Mouse (Mus musculus) spleen, postnatal 36 days (tissue): ENCODE measurements around the gene Tnpo1.
"Not testable (repeated sequence)": the region's sequence is repeated elsewhere in the genome, so short reads cannot be mapped to it uniquely, and the experiment has no call there.

Experiments
- DNase-seq, 2 experiments: peaks; one replicate each; pipeline ENCODE4 v3.0.0; 2022; ENCODE audit warnings: low spot score in 2 of 2, mixed read lengths in 1 of 2

Gene Tnpo1

GRCm38 (mm10) chr13:98890137-98890870, 35.9 kb downstream of the Tnpo1 start:
- DNase-seq: peak; percentile 54 to 59

GRCm38 (mm10) chr13:98889211-98889610, 37.0 kb downstream of the Tnpo1 start:
- DNase-seq: no peak

- no peak for DNase-seq
Measured at GRCm38 (mm10) chr13:98883774-98884173, 42.4 kb downstream of the Tnpo1 start.

DNA sequence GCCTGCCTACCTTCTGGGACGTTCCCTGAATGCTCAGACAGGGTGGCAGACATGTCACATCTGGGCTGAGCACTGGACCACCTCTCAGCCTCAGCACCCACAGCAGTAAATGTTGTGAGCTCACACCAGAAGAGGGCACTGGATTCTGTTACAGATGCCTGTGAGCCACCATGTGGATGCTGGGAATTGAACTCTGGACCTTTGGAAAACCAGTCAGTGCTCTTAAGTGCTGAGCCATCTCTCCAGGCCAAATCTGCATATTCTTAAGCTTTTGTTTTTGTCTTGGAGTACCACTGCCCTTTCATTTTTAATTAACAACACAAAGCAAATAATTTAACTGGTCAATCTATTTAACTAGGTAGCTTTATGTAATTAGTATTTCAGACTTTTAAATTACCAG, 44.2 kb downstream of the Tnpo1 start:
- DNase-seq: no peak

GRCm38 (mm10) chr13:98880336-98880735, 45.8 kb downstream of the Tnpo1 start:
- DNase-seq: no peak

GRCm38 (mm10) chr13:98879422-98879821, 46.8 kb downstream of the Tnpo1 start:
- DNase-seq: no peak

- DNase-seq: no peak
Measured at GRCm38 (mm10) chr13:98877165-98877564, 49.0 kb downstream of the Tnpo1 start.

GRCm38 (mm10) chr13:98874727-98875126, 51.5 kb downstream of the Tnpo1 start:
- no peak for DNase-seq

GRCm38 (mm10) chr13:98872273-98872847, 53.8 kb downstream of the Tnpo1 start:
- DNase-seq: no peak

- no peak for DNase-seq
Measured at GRCm38 (mm10) chr13:98871263-98871662, 54.9 kb downstream of the Tnpo1 start.

DNA sequence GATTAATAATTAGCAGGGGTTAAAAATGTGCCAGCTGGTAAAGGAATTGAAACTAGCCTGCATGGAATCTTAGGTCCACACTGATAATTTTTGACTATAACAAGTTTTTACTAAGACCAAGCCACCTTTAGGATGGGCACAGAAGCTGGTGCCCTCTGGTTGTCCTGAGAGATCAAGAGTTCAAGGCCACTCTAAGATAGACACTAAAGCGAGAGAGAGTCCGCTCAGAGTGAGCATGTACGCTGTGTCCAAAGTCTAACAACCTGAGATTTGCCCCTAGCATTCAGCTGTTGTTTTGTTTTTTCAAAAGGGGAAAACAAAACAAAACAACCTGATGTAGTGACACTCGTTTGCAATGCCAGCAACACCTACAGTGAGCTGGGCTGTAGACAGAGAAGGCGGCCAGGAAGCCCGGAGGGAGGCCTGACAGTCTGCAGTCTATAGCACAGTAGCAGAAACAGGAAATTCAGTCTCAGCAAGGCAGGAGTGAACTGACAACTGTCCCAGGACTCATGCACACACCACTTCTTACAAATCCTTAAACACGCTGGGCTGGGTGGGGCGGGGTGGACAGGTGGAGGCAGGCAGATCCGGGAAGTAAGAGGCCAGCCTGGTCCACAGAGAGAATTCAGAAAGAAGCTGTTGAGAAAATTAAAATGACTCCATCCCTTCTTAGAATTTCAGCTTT, 57.8 kb downstream of the Tnpo1 start:
- no peak for DNase-seq

- peak; percentile 32 to 41 for DNase-seq
Measured at GRCm38 (mm10) chr13:98867810-98868209, 58.4 kb downstream of the Tnpo1 start.

DNA sequence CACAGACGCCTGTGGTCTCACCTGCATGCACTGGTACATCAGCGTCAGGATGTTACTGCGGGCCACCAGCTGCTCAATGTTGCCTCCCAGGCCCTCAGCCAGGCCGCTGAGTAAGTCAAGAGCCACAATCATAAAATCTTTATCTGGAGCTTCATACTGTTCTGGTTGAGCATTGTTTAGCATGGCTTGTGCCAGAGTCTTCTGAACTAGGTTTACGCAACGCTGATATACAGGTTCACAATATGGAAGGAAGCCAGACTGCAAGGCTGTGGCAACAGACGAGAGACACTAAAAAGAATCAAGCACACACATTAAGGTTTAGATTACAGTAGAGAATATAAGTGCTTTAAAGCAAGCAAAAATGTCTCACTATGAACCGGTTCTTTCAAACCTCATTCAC, 70.9 kb downstream of the Tnpo1 start:
- DNase-seq: no peak

DNA sequence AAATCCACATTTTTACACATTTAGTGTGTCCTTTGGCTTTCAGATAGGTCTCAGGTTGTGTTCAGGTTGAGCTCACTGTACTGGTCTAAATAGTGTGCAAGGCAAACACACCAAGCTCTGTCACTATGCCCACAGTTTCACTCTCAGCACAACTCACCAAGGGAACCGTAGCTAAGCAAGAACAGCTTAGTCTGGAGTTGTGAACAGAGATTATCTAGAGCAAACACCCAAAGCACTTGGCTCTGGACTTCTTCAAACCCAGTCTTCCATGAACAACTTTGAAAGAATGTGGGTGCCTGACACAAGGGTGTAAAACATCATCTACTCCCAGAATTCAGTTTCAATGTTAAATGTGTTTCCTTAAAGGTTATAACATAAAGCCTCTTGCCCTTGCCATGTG, 80.4 kb downstream of the Tnpo1 start:
- DNase-seq: no peak

GRCm38 (mm10) chr13:98836423-98837088, 89.6 kb downstream of the Tnpo1 start:
- no peak for DNase-seq

- no peak for DNase-seq
Measured at GRCm38 (mm10) chr13:98835740-98836139, 90.4 kb downstream of the Tnpo1 start.

- DNase-seq: no peak
Measured at GRCm38 (mm10) chr13:98834723-98835122, 91.5 kb downstream of the Tnpo1 start.

- no peak for DNase-seq
Measured at GRCm38 (mm10) chr13:98834199-98834598, 92.0 kb downstream of the Tnpo1 start.

DNA sequence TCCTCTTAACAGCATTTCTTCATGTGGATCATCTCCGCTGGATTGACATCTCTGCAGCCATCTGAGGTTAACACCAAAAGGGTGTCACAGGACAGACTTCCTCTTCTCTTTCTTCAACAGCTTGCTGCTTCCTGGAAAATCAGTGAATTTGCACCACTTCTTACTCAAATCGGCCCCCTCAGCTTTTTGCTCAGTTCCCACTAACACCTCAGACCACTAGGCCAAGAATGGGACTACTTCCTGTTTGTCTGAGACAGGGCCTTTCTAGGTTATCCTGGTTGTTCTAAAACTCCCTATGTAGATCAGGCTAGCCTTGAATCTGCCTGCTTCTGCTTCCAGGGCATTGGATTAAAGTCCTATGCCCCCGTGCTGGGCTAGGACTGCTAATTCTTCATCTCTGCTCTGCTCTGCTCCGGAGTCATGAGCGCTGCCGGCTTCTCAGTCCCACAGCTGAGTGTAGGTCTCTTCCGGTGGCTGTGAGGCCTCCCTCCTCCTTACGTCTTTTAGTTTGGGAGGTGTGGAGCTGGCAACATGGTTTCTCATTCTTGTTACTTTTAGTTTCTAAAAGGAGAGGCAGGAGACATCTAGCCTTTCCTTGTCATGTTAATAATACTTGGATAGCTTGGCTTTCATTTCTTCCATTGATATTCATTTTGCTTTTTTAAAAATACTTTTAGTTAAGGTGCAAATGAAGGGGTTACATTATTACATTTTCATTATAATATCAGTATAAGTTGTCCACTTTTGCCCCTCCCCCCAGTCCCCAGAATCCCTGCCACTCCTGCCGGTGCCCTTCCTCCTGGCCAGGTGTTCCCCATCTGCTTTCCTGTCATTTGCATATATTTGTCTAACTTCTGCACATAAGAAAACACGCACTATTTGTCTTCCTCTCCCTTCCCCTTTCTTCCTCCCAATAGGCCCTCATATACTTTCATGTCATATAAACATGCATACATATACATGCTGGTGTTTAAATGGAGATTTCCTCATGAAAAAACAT, 93.4 kb downstream of the Tnpo1 start:
- peak; percentile 29 to 44 for DNase-seq

GRCm38 (mm10) chr13:98829026-98829425, 97.2 kb downstream of the Tnpo1 start:
- not testable (repeated sequence) for DNase-seq

DNA sequence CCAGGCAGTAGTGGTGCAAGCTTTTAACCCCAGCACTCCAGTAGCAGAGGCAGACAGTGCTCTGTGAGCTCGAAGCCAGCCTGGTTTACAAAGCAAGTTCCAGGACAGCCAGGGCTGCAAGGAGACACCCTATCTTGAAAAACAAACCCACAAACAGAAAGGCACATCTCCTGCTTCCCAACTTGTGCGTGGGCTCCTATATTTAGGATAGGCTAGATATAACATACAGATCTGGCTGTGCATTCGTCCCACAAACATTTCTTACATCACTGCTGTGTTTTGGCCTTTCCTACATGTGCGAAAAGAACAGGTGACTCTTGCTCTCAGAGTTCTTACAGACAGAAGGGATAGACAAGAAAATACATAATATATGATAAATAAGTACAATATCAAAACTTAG, 100.6 kb downstream of the Tnpo1 start:
- DNase-seq: no peak
